Mouse (Mus musculus): ENCODE results near the gene Alk.

Alk gene

GRCm38 (mm10) chr17:72395956-72396355, 208.5 kb downstream of the Alk start:
- DNase-seq: no peak

GRCm38 (mm10) chr17:72368991-72369390, 235.4 kb downstream of the Alk start:
- no peak for DNase-seq

- DNase-seq: peak; percentile 12 to 24
Observed at GRCm38 (mm10) chr17:72362811-72363496, 241.5 kb downstream of the Alk start.

- DNase-seq: no peak
Observed at GRCm38 (mm10) chr17:72361961-72362360, 242.5 kb downstream of the Alk start.

- no peak for DNase-seq
Observed at GRCm38 (mm10) chr17:72356759-72357302, 247.6 kb downstream of the Alk start.

- no peak for DNase-seq
Observed at GRCm38 (mm10) chr17:72339437-72339836, 265.0 kb downstream of the Alk start.

- DNase-seq: no peak
Observed at GRCm38 (mm10) chr17:72332909-72333308, 271.5 kb downstream of the Alk start.

- no peak for DNase-seq
Observed at GRCm38 (mm10) chr17:72325941-72326340, 278.5 kb downstream of the Alk start.

- DNase-seq: no peak
Observed at GRCm38 (mm10) chr17:72319576-72319975, 284.9 kb downstream of the Alk start.

- DNase-seq: no peak
Observed at GRCm38 (mm10) chr17:72299651-72300050, 304.8 kb downstream of the Alk start.

GRCm38 (mm10) chr17:72296349-72296748, 308.1 kb downstream of the Alk start:
- DNase-seq: no peak

- no peak for DNase-seq
Observed at GRCm38 (mm10) chr17:72293267-72293580, 311.2 kb downstream of the Alk start.

GRCm38 (mm10) chr17:72292444-72293266, 311.8 kb downstream of the Alk start:
- no peak for DNase-seq

- DNase-seq: no peak
Observed at GRCm38 (mm10) chr17:72285961-72286360, 318.5 kb downstream of the Alk start.

- no peak for DNase-seq
Observed at GRCm38 (mm10) chr17:72278296-72278695, 326.1 kb downstream of the Alk start.

- DNase-seq: no peak
Observed at GRCm38 (mm10) chr17:72276778-72277177, 327.6 kb downstream of the Alk start.

GRCm38 (mm10) chr17:72275391-72275904, 329.0 kb downstream of the Alk start:
- no peak for DNase-seq

- no peak for DNase-seq
Observed at GRCm38 (mm10) chr17:72274205-72274604, 330.2 kb downstream of the Alk start.

GRCm38 (mm10) chr17:72271640-72272039, 332.8 kb downstream of the Alk start:
- DNase-seq: no peak

GRCm38 (mm10) chr17:72268529-72268928, 335.9 kb downstream of the Alk start:
- DNase-seq: no peak

GRCm38 (mm10) chr17:72265171-72266022, 339.0 kb downstream of the Alk start:
- peak in 1 of 2 experiments; percentile 40 for DNase-seq

- DNase-seq: peak; percentile 61 to 73
Observed at GRCm38 (mm10) chr17:72253411-72253810, 351.0 kb downstream of the Alk start.

- DNase-seq: no peak
Observed at GRCm38 (mm10) chr17:72251554-72251953, 352.9 kb downstream of the Alk start.
